Mouse (Mus musculus): ENCODE data around the gene Bend5. TPM values are rescaled to one million over a fixed set of nuclear protein-coding genes. Genes with fewer than 3 reads are reported as not detected.

Bend5 gene
- polyA plus RNA-seq, 1 experiment from 2014 or later, result 55.2 TPM

DNA sequence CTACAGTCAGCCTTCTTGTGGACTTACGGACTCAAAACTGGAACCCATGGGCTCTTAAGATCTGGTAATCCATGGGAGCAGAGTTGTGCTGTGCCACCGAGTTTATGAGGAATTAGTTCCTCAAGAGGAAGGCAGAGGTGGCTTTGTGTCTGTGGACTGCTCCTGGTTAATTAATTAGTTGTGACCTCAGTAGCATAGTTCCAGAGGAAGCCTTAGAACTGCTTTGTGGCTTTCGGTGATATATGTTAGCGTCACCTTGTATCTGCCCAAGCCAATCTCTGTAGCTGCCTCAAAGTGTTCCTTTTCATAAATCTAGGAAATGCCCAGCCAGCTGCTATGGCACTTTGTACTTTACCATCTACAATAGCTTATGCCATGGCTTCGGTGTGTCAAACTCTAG is 2.9 kb downstream of the Bend5 start:
- peaks cover 13% of the 10 kb centered on the region for H3K36me3 ChIP-seq (ENCODE audit: poor library complexity, severe bottlenecking)
- H3K27me3 ChIP-seq, result peaks cover 1% of the 10 kb centered on the region; the same call in 1 of the 2 replicates
- H3K4me3 ChIP-seq, result no peak overlapping the region
- no peak for ATAC-seq
- no peak overlapping the region for H3K4me2 ChIP-seq
- no peak overlapping the region for H3K27ac ChIP-seq
- H3K9ac ChIP-seq, result no peak overlapping the region
- peaks cover 37% of the 10 kb centered on the region for H3K4me1 ChIP-seq
- no peaks in the 10 kb centered on the region for H3K9me3 ChIP-seq (replicated peaks)
- 80% methylated on average over 5 of the region's 5 CpGs for WGBS

DNA sequence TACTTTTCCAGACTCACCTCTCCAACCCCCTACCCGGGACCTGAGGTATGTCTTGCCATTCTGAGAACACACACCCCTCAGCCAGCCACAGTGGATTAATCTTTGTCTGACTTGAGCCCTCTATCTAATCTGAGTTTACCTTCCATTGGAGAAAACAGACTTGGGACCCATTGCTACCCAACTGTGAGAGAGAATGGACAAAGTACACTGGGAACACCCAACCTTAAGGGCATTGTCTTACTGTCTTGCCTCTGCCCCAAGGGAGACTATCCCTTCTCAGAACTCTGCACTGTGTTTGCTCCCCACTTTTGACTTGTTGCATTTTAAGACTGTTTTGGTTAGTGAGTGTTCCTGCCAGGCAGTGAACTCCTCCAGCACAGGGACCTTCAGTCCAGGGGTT is 4.7 kb downstream of the Bend5 start:
- H3K27ac ChIP-seq, result no peak overlapping the region
- WGBS, result 88% methylated on average over 1 of the region's 1 CpGs
- no peak overlapping the region for H3K9ac ChIP-seq
- H3K36me3 ChIP-seq (ENCODE audit: poor library complexity, severe bottlenecking), result peaks cover 16% of the 10 kb centered on the region
- H3K9me3 ChIP-seq (replicated peaks), result no peaks in the 10 kb centered on the region
- no peaks in the 10 kb centered on the region for H3K27me3 ChIP-seq
- no peak for ATAC-seq
- no peak overlapping the region for H3K4me3 ChIP-seq
- H3K4me1 ChIP-seq, result peaks cover 35% of the 10 kb centered on the region
- no peak overlapping the region for H3K4me2 ChIP-seq

DNA sequence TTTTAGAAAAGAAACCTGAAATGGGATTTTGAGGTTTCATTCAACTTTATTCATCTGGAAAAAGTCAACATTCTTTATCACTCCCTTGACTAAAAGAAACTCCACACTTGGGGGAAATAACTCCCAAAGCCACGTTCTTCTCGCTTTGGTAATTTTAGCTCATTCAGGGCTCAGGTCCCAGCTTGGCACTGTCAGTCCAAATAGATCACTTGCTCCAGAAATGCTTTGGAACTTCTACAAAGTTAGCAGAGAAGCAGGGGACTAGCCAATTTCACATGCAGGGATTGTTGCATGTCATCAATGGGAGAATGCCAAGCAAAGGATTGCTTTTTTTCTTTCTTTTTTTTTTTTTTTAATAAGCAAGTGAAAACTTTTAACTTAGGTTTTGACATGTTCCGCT is 5.2 kb downstream of the Bend5 start:
- H3K4me1 ChIP-seq, result peaks cover 35% of the 10 kb centered on the region
- WGBS, result 83% methylated on average over 3 of the region's 3 CpGs

DNA sequence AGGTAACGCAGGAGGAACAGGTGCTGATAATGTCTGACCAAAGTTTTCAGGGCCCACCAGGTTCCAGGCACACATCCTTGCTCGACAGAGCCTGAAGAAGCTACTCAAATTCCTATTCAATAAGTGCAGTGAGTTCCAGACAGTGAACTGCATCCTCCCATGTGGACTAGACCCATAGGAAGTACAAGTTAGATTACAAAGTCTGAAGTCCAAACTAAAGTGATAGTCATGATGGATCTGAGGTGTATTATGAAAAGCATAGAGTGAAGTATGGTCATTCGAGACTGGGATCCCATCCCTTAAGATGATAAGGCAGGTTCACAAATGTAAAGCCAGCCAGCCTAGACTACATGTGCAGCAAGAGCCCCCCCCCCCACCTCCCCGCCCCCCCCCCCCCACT is 6.1 kb downstream of the Bend5 start:
- peaks cover 30% of the 10 kb centered on the region for H3K4me1 ChIP-seq
- H3K27me3 ChIP-seq, result no peaks in the 10 kb centered on the region
- H3K4me3 ChIP-seq, result no peak overlapping the region
- no peaks in the 10 kb centered on the region for H3K9me3 ChIP-seq (replicated peaks)
- no peak overlapping the region for H3K27ac ChIP-seq
- H3K9ac ChIP-seq, result no peak overlapping the region
- H3K4me2 ChIP-seq, result no peak overlapping the region
- ATAC-seq, result no peak
- H3K36me3 ChIP-seq (ENCODE audit: poor library complexity, severe bottlenecking), result peaks cover 16% of the 10 kb centered on the region
- WGBS, result 95% methylated on average over 4 of the region's 4 CpGs

More for the DNA sequence above, 5.2 kb downstream of the Bend5 start:
- H3K4me3 ChIP-seq, result no peak overlapping the region
- H3K36me3 ChIP-seq (ENCODE audit: poor library complexity, severe bottlenecking), result peaks cover 16% of the 10 kb centered on the region
- no peaks in the 10 kb centered on the region for H3K27me3 ChIP-seq
- H3K4me2 ChIP-seq, result no peak overlapping the region
- no peak overlapping the region for H3K27ac ChIP-seq
- H3K9me3 ChIP-seq (replicated peaks), result no peaks in the 10 kb centered on the region
- no peak overlapping the region for H3K9ac ChIP-seq
- no peak for ATAC-seq

DNA sequence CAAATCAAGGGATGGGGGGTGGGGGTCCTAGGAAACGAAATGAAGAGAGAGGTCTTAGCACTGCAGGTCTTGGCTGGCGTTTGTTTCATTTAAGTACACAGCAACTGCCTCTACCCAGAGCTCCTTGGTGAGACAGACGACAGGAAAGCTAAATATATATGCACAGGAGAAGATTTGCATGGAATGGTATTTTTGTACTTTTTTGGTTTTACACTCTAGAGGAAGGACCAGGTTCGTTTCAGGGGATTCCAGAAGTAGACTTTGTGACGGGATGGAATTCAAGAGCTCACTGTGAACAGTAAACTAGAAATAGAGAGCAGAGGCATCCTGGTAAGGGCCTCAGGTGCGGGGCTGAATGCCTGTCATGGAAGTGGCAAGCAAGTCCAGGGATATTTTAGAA is 7.0 kb downstream of the Bend5 start:
- no peaks in the 10 kb centered on the region for H3K27me3 ChIP-seq
- peaks cover 22% of the 10 kb centered on the region for H3K4me1 ChIP-seq
- no peaks in the 10 kb centered on the region for H3K9me3 ChIP-seq (replicated peaks)
- WGBS, result 91% methylated on average over 6 of the region's 6 CpGs
- H3K9ac ChIP-seq, result no peak overlapping the region
- no peak overlapping the region for H3K27ac ChIP-seq
- no peak for ATAC-seq
- H3K36me3 ChIP-seq (ENCODE audit: poor library complexity, severe bottlenecking), result peaks cover 16% of the 10 kb centered on the region
- H3K4me2 ChIP-seq, result no peak overlapping the region
- no peak overlapping the region for H3K4me3 ChIP-seq

DNA sequence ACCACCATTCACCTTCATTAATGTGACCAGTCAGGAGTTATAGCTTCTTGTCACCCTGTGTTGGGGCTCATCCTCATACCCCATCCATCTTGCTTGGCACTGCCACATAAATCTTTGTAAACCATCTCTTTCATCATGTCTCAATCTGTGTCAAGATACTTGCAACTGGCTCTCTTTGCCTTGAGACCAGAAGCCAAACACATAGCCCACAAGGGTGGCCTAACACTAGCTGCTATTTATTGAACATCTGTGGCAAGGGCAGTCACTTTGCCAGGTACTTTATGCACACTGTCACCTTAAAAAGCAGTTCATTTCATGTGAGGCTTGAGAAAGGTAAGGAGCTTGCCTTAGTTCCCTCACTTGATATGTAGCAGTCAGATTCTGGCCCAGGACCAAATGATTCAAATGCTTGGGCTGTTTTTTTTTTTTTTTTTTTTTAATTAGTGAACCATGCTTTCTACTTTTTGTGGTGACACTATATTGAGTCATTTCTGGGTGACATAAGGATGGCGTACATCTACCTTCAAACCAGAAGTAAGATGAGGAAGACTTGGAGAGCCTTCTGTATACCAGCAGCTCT is 9.7 kb downstream of the Bend5 start:
- 89% methylated on average over 1 of the region's 1 CpGs for WGBS
- no peak overlapping the region for H3K27ac ChIP-seq
- 0 out of 2 replicates have a peak, but pooled peaks cover 3% of the 10 kb centered on the region for H3K4me1 ChIP-seq
- no peak overlapping the region for H3K4me2 ChIP-seq
- no peak overlapping the region for H3K9ac ChIP-seq
- H3K9me3 ChIP-seq (replicated peaks), result no peaks in the 10 kb centered on the region
- ATAC-seq, result no peak
- no peak overlapping the region for H3K4me3 ChIP-seq
- no peaks in the 10 kb centered on the region for H3K27me3 ChIP-seq
- H3K36me3 ChIP-seq (ENCODE audit: poor library complexity, severe bottlenecking), result 0 out of 2 replicates have a peak, but pooled peaks cover 9% of the 10 kb centered on the region

DNA sequence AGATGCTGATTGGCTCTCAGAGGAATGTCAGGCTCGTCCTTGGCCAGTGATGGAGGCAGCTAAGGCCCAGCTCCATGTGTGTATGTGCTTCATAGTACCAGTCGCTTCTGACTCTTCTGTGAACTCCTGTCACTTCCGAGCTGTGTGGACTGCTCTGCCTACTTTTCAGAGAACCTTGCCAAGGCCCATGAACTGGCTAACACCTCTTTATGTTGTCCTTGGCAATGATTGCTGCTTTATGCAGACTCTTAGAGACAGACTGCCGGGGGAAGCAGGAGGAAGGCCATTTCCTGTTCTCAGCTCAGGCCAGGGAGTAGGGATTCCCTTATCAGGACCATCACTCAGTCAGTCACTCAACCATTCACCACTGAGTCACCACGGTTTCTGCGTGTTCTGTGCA is 10.4 kb downstream of the Bend5 start:
- Histone ChIP-seq H3K9ac (no peak overlapping the region), H3K27me3 (no peaks in the 10 kb centered on the region), H3K4me1 (0 out of 2 replicates have a peak, but pooled peaks cover 3% of the 10 kb centered on the region), H3K4me3 (no peak overlapping the region), H3K9me3 (replicated peaks) (no peaks in the 10 kb centered on the region), H3K4me2 (no peak overlapping the region), H3K27ac (no peak overlapping the region), H3K36me3 (ENCODE audit: poor library complexity, severe bottlenecking) (peaks cover 11% of the 10 kb centered on the region; the same call in 1 of the 2 replicates)
- ATAC-seq, result no peak
- 85% methylated on average over 6 of the region's 6 CpGs for WGBS

DNA sequence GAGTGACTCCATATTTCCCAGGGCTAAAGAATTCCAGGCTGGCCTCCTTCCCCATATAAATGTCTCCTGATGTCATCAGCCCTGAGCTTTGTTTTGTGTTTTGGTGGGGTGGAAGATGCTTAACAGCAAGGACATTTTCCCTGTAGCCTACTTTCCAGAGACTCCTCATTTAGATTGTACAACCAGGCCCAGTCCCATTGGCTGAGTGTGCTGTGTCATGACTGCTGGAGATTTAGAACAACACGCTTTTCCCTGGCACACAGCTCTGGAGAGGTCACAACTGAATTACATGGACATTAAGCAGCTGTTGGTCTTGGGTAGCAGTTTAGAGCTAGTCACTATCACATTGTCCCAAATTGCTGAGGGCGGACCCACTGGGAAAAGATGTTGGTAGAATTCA is 16.4 kb downstream of the Bend5 start:
- H3K4me2 ChIP-seq, result no peak overlapping the region
- H3K4me1 ChIP-seq, result no peaks in the 10 kb centered on the region
- H3K36me3 ChIP-seq (ENCODE audit: poor library complexity, severe bottlenecking), result peaks cover 59% of the 10 kb centered on the region
- no peak for ATAC-seq
- no peak overlapping the region for H3K9ac ChIP-seq
- WGBS, result 98% methylated on average over 2 of the region's 2 CpGs
- H3K9me3 ChIP-seq (replicated peaks), result no peaks in the 10 kb centered on the region
- no peak overlapping the region for H3K27ac ChIP-seq
- no peaks in the 10 kb centered on the region for H3K27me3 ChIP-seq
- no peak overlapping the region for H3K4me3 ChIP-seq

DNA sequence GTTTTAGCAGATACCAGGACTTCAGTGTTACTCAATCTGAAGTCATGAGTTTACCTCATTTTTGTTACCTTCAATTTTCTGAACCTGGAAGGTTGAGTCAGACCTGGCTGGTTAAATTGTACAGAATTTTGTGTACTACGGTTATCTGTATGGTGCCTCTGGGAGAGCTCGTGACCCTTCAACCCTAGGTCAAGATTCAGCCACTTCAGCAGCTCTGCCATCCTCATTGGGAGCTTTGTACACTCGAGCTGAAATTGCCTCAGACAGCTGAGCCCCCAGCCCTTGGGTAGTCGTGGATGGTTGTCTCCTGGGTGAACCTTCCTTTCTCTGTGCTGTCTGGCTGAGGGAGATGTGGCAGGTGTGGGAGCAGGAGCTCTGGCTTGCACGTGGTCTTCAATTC is 17.2 kb downstream of the Bend5 start:
- Histone ChIP-seq H3K27me3 (no peaks in the 10 kb centered on the region), H3K4me3 (no peak overlapping the region), H3K36me3 (ENCODE audit: poor library complexity, severe bottlenecking) (peaks cover 64% of the 10 kb centered on the region), H3K9ac (no peak overlapping the region), H3K27ac (no peak overlapping the region), H3K9me3 (replicated peaks) (no peaks in the 10 kb centered on the region), H3K4me1 (no peaks in the 10 kb centered on the region), H3K4me2 (no peak overlapping the region)
- WGBS, result 90% methylated on average over 5 of the region's 5 CpGs
- ATAC-seq, result no peak

DNA sequence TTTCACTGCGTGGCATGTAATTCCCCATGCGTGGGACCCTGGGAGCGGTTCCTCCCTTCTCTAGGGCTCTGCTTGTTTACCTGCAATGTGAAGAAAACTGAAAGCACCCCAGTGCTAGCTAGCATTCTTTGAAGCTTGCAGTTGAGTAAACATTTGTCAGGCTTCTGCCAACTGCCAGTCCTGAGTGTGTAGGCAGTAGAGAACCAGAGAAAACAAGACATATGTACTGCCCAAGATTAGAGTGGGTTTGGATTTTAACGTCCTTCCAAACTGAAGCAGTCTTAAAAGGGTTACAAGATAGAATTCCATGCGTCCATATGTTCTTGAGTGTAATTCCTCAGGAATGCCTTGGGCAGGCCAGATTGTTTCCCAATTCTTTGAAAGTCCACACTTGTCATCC is 17.6 kb downstream of the Bend5 start:
- no peaks in the 10 kb centered on the region for H3K27me3 ChIP-seq
- H3K9me3 ChIP-seq (replicated peaks), result no peaks in the 10 kb centered on the region
- 93% methylated on average over 5 of the region's 5 CpGs for WGBS
- H3K4me2 ChIP-seq, result no peak overlapping the region
- no peak overlapping the region for H3K27ac ChIP-seq
- no peak for ATAC-seq
- no peak overlapping the region for H3K9ac ChIP-seq
- no peaks in the 10 kb centered on the region for H3K4me1 ChIP-seq
- H3K36me3 ChIP-seq (ENCODE audit: poor library complexity, severe bottlenecking), result peaks cover 68% of the 10 kb centered on the region
- no peak overlapping the region for H3K4me3 ChIP-seq

DNA sequence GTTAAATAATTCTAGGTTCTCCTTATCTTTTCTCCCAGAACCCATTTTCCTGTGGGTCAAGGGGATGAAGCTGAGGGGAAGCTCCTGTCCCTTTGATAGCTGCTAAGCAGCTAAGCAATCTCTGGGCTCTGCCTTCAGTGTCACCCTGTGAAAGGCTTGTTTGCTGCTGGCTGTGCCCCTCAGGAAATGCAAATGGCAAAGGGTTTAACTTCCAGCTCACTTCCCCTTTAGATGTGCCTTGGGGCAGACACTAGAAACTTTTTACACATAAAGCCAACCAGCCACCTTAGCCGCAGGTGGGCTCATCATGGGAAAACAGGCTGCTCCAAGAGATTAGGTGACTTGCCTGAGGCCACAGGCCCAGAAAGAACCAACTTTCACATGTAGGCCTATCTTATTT is 26.9 kb downstream of the Bend5 start:
- Histone ChIP-seq H3K4me1 (peaks cover 36% of the 10 kb centered on the region), H3K27me3 (peaks cover 40% of the 10 kb centered on the region), H3K4me3 (no peak overlapping the region), H3K4me2 (no peak overlapping the region), H3K9ac (no peak overlapping the region), H3K36me3 (ENCODE audit: poor library complexity, severe bottlenecking) (peaks cover 7% of the 10 kb centered on the region; the same call in 1 of the 2 replicates), H3K9me3 (replicated peaks) (no peaks in the 10 kb centered on the region), H3K27ac (no peak overlapping the region)
- 56% methylated on average over 1 of the region's 1 CpGs for WGBS
- ATAC-seq, result no peak

DNA sequence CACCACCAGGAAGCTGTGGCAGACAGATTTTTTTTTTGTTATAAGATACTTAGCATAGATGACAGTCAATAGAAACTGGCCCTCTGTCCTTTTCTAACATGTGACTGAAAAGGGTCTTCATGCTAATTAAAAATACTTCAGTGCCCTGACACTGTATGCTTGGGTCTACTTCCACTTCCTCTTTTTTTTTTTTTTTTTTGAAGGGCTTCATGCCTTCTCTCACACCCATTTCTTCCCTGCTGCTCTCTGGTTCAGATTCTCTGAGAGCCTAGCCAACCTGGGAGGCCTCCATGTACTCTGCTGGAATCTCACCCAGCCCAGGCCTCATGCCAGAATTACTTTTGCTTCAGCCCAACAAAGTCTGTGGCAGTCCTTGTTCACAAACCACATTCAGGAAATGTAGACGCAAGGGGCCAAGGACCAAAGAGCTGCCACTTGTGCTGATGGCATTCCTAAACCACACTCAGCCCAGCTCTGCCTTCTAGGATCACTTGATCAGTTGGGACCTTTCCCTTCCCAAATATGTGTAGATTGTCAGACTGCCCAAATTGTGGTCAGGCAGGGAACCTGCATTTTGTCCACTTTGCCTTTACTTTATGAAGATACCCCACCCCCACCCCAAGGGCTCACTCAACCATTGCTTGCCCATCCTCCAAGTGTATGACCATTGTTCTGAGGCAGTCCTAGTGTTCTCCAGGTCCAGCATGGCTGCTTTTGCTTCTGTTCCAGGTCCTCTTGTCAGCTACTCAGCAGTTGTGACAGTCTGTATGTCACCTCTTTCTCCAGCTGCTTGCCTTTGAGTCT is 27.8 kb downstream of the Bend5 start:
- H3K9me3 ChIP-seq (replicated peaks), result no peaks in the 10 kb centered on the region
- H3K27ac ChIP-seq, result no peak overlapping the region
- peaks cover 36% of the 10 kb centered on the region for H3K4me1 ChIP-seq
- H3K4me2 ChIP-seq, result no peak overlapping the region
- no peak; the same call in 1 of the 2 replicates for ATAC-seq
- H3K9ac ChIP-seq, result no peak overlapping the region
- H3K36me3 ChIP-seq (ENCODE audit: poor library complexity, severe bottlenecking), result peaks cover 5% of the 10 kb centered on the region; the same call in 1 of the 2 replicates
- no peak overlapping the region for H3K4me3 ChIP-seq
- WGBS, result 67% methylated on average over 1 of the region's 1 CpGs
- peaks cover 48% of the 10 kb centered on the region for H3K27me3 ChIP-seq
